In the genomic region with DNA sequence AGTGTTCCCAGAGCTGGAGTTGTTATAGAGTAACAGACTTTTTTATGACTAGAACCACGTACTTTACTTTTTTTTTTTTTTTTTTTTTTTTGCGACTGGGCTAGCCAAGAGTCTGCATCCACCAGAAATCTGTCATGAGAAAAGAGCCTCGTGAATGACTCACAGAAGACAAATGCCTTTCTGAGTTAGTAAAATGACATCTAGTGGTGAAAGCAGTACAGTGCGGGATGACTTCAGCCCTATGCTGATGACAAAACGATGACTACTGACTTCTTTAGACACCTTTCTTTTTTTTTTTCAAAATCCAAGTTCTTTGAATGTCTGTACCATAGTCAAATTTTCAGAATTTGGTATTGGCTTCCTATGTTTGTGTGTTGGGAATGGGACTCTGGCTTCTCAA, we compare ENCODE assay signal across 8 mouse cellular contexts. TPM values are rescaled to one million over a fixed set of nuclear protein-coding genes. Genes with fewer than 3 reads are reported as not detected.
DNase-seq lines count a peak whose midpoint lies in the region; ATAC-seq lines count a peak whose summit lies in the region.

No protein-coding gene starts in this region.

- WGBS in forebrain, embryonic 10.5 days: 8% methylated on average over 5 of the region's 5 CpGs
- WGBS in hindbrain, embryonic 11.5 days: 12% methylated on average over 5 of the region's 5 CpGs

- peak overlapping the region; percentile 67 for H3K4me3 ChIP-seq in forebrain, embryonic 10.5 days
- H3K4me3 ChIP-seq in hindbrain, embryonic 11.5 days (ENCODE audit: low read depth, low read length): peak overlapping the region; percentile 66

- H3K4me1 ChIP-seq in forebrain, embryonic 10.5 days: peaks cover 9% of the 10 kb centered on the region
- H3K4me1 ChIP-seq in hindbrain, embryonic 11.5 days (replicated peaks; ENCODE audit: control insufficient read depth, insufficient read depth, low read length): no peaks in the 10 kb centered on the region

- peak; percentile 79 for ATAC-seq in hindbrain, embryonic 11.5 days (ENCODE audit: low FRiP score)

- H3K36me3 ChIP-seq in forebrain, embryonic 10.5 days (replicated peaks): peaks cover 2% of the 10 kb centered on the region
- H3K36me3 ChIP-seq in hindbrain, embryonic 11.5 days (ENCODE audit: control insufficient read depth, insufficient read depth, low read length): no peaks in the 10 kb centered on the region

- no peaks in the 10 kb centered on the region for H3K9me3 ChIP-seq in forebrain, embryonic 10.5 days
- H3K9me3 ChIP-seq in hindbrain, embryonic 11.5 days (ENCODE audit: control insufficient read depth, low read length): no peaks in the 10 kb centered on the region

- H3K9ac ChIP-seq in hindbrain, embryonic 11.5 days (ENCODE audit: low read depth, low read length): peak overlapping the region; percentile 79; the same call in 1 of the 2 replicates

- peak overlapping the region; percentile 90 for H3K27ac ChIP-seq in forebrain, embryonic 10.5 days
- peak overlapping the region; percentile 61 for H3K27ac ChIP-seq in hindbrain, embryonic 11.5 days (ENCODE audit: low read depth, low read length)

- peak; percentile 63 to 88 for DNase-seq in adrenal gland, adult (ENCODE audit: inconsistent age in 2 of 2, low spot score in 1 of 2)
- no peak for DNase-seq in adrenal gland, adult 18-20 months (ENCODE audit: low spot score in 2 of 2)
- peak; percentile 56 for DNase-seq in c-Kit-negative CD71-positive TER-119-positive erythroid progenitor cells, embryonic 14.5 days (ENCODE audit: low read depth, low spot score)
- DNase-seq in forebrain, embryonic 10.5 days (ENCODE audit: extremely low spot score, low spot score): no peak
- DNase-seq in hindbrain, embryonic 11.5 days (ENCODE audit: low spot score): peak; percentile 55
- peak; percentile 29 to 31 for DNase-seq in layer of hippocampus, postnatal 10 days (ENCODE audit: low spot score in 2 of 2)
- peak; percentile 72 for DNase-seq in lung, postnatal 10 days
- DNase-seq in right cerebral cortex, adult 2 months (ENCODE audit: low spot score in 2 of 2): peak; percentile 54 to 67

- H3K27me3 ChIP-seq in forebrain, embryonic 10.5 days (ENCODE audit: poor library complexity, severe bottlenecking): no peaks in the 10 kb centered on the region
- no peaks in the 10 kb centered on the region for H3K27me3 ChIP-seq in hindbrain, embryonic 11.5 days (ENCODE audit: control insufficient read depth, insufficient read depth, low read length)

- peak overlapping the region; percentile 70 for H3K4me2 ChIP-seq in hindbrain, embryonic 11.5 days (replicated peaks; ENCODE audit: low read depth, low read length)

RNA-seq across cellular contexts. Expression of a gene that starts 0.6 kb away (rescaled TPM):
- 10 to 100 TPM in 1 of 2 experiments, 1 to 10 TPM in 1; 9.7 to 12.3 TPM for total RNA-seq in adrenal gland, adult 18-20 months (2021)
- polyA plus RNA-seq in forebrain, embryonic 10.5 days (2016; fragmentation: Nextera tagmentation; extraction: Ambion mirVana): 13.9 and 14.5 TPM in 2 replicates
- 19.0 and 21.1 TPM in 2 replicates for polyA plus RNA-seq in hindbrain, embryonic 11.5 days (2014; fragmentation: Nextera tagmentation; extraction: Ambion mirVana)
- total RNA-seq in layer of hippocampus, postnatal 10 days (2021): 10 to 100 TPM; 15.5 to 17.6 TPM

RNA-seq across cellular contexts. Expression of a gene that starts 30.9 kb away (rescaled TPM):
- total RNA-seq in adrenal gland, adult 18-20 months (2021): 10 to 100 TPM; 21.3 to 41.2 TPM
- polyA plus RNA-seq in forebrain, embryonic 10.5 days (2016; fragmentation: Nextera tagmentation; extraction: Ambion mirVana): 2.0 and 2.1 TPM in 2 replicates
- polyA plus RNA-seq in hindbrain, embryonic 11.5 days (2014; fragmentation: Nextera tagmentation; extraction: Ambion mirVana): 2.1 and 2.9 TPM in 2 replicates
- total RNA-seq in layer of hippocampus, postnatal 10 days (2021): 1 to 10 TPM; 6.3 to 6.8 TPM

Comparison
In these comparisons a context has a peak if more than half of its experiments do, and no peak if none do; other contexts are left out.
1. DNase-seq: peak in adrenal gland, adult (2 of 2), c-Kit-negative CD71-positive TER-119-positive erythroid progenitor cells, embryonic 14.5 days (single experiment), hindbrain, embryonic 11.5 days (single experiment), layer of hippocampus, postnatal 10 days (2 of 2), lung, postnatal 10 days (single experiment) and right cerebral cortex, adult 2 months (2 of 2); none in adrenal gland, adult 18-20 months (0 of 2) and forebrain, embryonic 10.5 days (single experiment).